Mouse (Mus musculus) midbrain, embryonic 12.5 days (tissue): ENCODE data around the gene Tbc1d17. TPM values are rescaled to one million over a fixed set of nuclear protein-coding genes. Genes with fewer than 3 reads are reported as not detected.

Experiments
- ATAC-seq: fragments of 200-750 bp; cut with Nextera tagmentation; 2 replicates; pipeline ENCODE4 v1.8.0; 2017; ENCODE audit warnings: low read depth, moderate TSS enrichment, moderate library complexity; ENCODE audit not compliant: low FRiP score
- H3K27ac ChIP-seq: fragments of 300-500 bp; sonication (generic); replicated peaks from 2 replicates; pipeline ENCODE4 v1.5.1; 2016; ENCODE audit warnings: mild to moderate bottlenecking
- H3K27me3 ChIP-seq: fragments of 300-500 bp; sonication (generic); 2 replicates; pipeline ENCODE4 v1.6.1; 2016; ENCODE audit warnings: mild to moderate bottlenecking
- H3K36me3 ChIP-seq: fragments of 300-500 bp; sonication (generic); 2 replicates; pipeline ENCODE4 v1.6.1; 2016
- H3K4me1 ChIP-seq: fragments of 300-500 bp; sonication (generic); 2 replicates; pipeline ENCODE4 v1.6.1; 2016
- H3K4me2 ChIP-seq: fragments of 300-500 bp; sonication (generic); replicated peaks from 2 replicates; pipeline ENCODE4 v1.6.1; 2016; ENCODE audit warnings: mild to moderate bottlenecking, moderate library complexity
- H3K4me3 ChIP-seq: fragments of 300-500 bp; sonication (generic); 2 replicates; pipeline ENCODE4 v1.5.1; 2016; ENCODE audit warnings: mild to moderate bottlenecking
- H3K9ac ChIP-seq: fragments of 300-500 bp; sonication (generic); replicated peaks from 2 replicates; pipeline ENCODE4 v1.6.1; 2016; ENCODE audit warnings: mild to moderate bottlenecking, moderate library complexity
- H3K9me3 ChIP-seq: fragments of 300-500 bp; sonication (generic); 2 replicates; pipeline ENCODE4 v1.6.1; 2016; ENCODE audit warnings: mild to moderate bottlenecking
- WGBS: fragments of 180-500 bp; shearing (Covaris S2); methylation state at CpG from one replicate; pipeline ENCODE4 v1.1.7; 2016; 5-methylcytosine and 5-hydroxymethylcytosine counted together
- polyA plus RNA-seq: library from polyadenylated mRNA; unstranded; fragments of >200 nt; fragmentation: Nextera tagmentation; extraction: Ambion mirVana; gene quantifications from 2 replicates; pipeline ENCODE4 v1.2.1, GENCODE M21; 2016

Gene Tbc1d17
- polyA plus RNA-seq, 1 experiment from 2014 or later, result 101 TPM

GRCm38 (mm10) chr7:44857042-44857552 is 8.2 kb upstream of the Tbc1d17 start, which contains the start of gene Pnkp:
TSS of gene Pnkp (plus strand) at chr7:44857139.
- H3K9me3 ChIP-seq, result no peaks in the 10 kb centered on the region
- peak; percentile 21; the same call in 1 of the 2 replicates for ATAC-seq
- H3K27me3 ChIP-seq, result no peaks in the 10 kb centered on the region
- peaks cover 28% of the 10 kb centered on the region for H3K36me3 ChIP-seq
- H3K27ac ChIP-seq, result peak within 1 kb of the TSS; percentile 92
- H3K4me1 ChIP-seq, result peaks cover 50% of the 10 kb centered on the region
- peak within 1 kb of the TSS; percentile 71 for H3K4me3 ChIP-seq
- under 1% methylated on average over 32 of the region's 32 CpGs for WGBS
- peak within 1 kb of the TSS; percentile 68 for H3K4me2 ChIP-seq
- H3K9ac ChIP-seq, result peak within 1 kb of the TSS; percentile 89

GRCm38 (mm10) chr7:44856265-44856916 is 7.5 kb upstream of the Tbc1d17 start:
- Histone ChIP-seq H3K36me3 (peaks cover 21% of the 10 kb centered on the region), H3K9me3 (no peaks in the 10 kb centered on the region), H3K4me1 (peaks cover 57% of the 10 kb centered on the region), H3K27me3 (no peaks in the 10 kb centered on the region), H3K27ac (peak overlapping the region; percentile 92), H3K4me3 (peak overlapping the region; percentile 71), H3K4me2 (peak overlapping the region; percentile 68), H3K9ac (peak overlapping the region; percentile 89; the same call in 1 of the 2 replicates)
- 69% methylated on average over 9 of the region's 9 CpGs for WGBS
- no peak for ATAC-seq

GRCm38 (mm10) chr7:44855036-44855435 is 6.2 kb upstream of the Tbc1d17 start:
- ATAC-seq, result no peak
- peak overlapping the region; percentile 46 for H3K4me3 ChIP-seq
- peak overlapping the region; percentile 90 for H3K27ac ChIP-seq
- peaks cover 60% of the 10 kb centered on the region for H3K4me1 ChIP-seq
- H3K36me3 ChIP-seq, result peaks cover 18% of the 10 kb centered on the region
- no peaks in the 10 kb centered on the region for H3K27me3 ChIP-seq
- H3K9me3 ChIP-seq, result no peaks in the 10 kb centered on the region
- peak overlapping the region; percentile 69 for H3K9ac ChIP-seq
- WGBS, result 42% methylated on average over 10 of the region's 10 CpGs
- H3K4me2 ChIP-seq, result peak overlapping the region; percentile 77

DNA sequence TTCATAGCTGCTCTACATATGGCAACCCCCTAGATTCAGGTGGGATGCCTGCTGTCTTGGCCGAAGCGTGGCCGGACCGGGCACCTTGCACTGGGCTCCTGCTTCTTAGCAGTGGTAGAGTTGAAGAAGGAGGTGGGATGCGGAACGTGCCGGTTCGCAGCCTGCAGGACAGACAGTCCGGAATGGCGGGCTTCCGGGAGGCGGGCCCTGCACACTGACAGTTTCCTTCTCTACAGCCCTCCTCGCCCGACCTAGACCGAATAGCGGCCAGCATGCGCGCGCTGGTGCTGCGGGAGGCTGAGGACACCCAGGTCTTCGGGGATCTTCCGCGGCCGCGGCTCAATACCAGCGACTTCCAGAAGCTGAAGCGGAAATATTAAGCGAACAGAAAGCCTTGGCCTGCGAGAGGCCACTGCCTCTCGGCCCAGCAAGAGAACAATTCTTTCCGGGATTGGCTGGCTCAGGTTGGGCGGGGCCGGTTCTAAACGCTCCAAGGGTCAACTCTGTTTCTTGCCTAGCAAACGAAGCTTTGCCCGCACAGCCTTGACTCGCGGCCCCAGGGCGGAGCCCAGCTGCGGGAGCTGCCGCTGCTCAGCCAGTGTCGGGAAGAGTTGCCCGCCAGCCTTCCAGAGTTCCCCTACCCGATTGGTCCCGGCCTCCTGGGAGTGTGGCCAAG is 5.6 kb upstream of the Tbc1d17 start:
- Histone ChIP-seq H3K36me3 (peaks cover 14% of the 10 kb centered on the region), H3K27ac (peak overlapping the region; percentile 90), H3K9ac (peak overlapping the region; percentile 69), H3K4me1 (peaks cover 60% of the 10 kb centered on the region), H3K9me3 (no peaks in the 10 kb centered on the region), H3K4me2 (peak overlapping the region; percentile 77), H3K27me3 (no peaks in the 10 kb centered on the region), H3K4me3 (peak overlapping the region; percentile 46)
- ATAC-seq, result no peak
- under 1% methylated on average over 45 of the region's 45 CpGs for WGBS

DNA sequence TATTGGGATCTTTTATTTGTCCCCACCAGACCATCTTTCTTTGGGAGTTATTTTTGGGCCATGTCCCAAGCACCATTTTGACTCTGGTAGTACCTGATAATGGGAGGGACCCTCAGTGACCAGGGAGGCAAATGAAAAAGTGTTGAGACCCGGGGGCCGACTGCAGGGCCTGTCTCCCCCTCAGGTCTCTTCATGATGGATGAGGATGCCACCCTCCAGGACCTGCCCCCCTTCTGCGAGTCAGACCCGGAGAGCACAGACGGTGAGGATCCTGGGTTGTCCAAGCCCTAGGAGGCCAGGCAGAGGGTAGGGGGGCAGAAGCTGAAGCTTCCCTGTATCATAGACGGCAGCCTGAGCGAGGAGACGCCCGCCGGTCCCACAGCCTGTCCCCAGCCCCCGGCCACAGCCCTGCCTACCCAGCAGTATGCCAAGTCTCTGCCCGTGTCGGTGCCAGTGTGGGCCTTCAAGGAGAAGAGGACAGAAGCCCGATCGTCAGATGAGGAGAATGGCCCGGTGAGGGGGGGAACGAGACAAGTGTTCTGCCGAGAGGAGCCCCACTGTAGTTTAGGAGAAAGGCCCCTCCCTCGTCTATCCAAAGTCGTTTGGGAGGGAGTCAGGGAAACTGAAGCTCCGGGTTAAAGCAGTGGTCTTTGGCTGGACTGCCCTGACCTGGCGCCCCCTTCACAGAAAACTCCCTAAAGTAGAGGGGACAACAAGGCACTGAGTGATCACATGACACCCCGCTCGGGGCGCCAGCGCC is 4.9 kb upstream of the Tbc1d17 start:
- H3K9me3 ChIP-seq, result no peaks in the 10 kb centered on the region
- no peaks in the 10 kb centered on the region for H3K27me3 ChIP-seq
- H3K4me3 ChIP-seq, result peak overlapping the region; percentile 46
- H3K36me3 ChIP-seq, result peaks cover 13% of the 10 kb centered on the region
- no peak for ATAC-seq
- peak overlapping the region; percentile 69 for H3K9ac ChIP-seq
- H3K4me2 ChIP-seq, result peak overlapping the region; percentile 77
- peak overlapping the region; percentile 90 for H3K27ac ChIP-seq
- 34% methylated on average over 26 of the region's 26 CpGs for WGBS
- H3K4me1 ChIP-seq, result peaks cover 60% of the 10 kb centered on the region

DNA sequence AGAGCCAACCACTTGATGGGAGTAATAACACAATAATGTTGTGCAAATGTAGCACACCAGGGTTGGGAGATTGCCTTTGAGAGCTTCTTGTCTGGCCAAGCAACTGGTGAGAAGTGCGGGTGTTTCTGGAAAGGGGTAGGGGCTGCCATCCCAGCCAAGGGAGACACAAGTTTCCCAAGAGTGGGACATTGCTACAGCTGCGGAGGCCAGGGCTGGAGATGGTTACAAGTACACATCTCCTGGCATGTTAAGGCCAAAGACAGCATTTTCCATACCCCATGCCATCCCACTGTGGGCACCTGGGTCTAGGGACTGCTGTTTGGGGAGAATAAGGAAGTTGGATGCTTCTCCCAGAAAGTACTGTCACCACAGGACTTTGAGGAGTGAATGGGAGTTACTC is 4.2 kb upstream of the Tbc1d17 start:
- Histone ChIP-seq H3K4me1 (peaks cover 56% of the 10 kb centered on the region), H3K27ac (no peak overlapping the region), H3K36me3 (peaks cover 13% of the 10 kb centered on the region), H3K4me2 (no peak overlapping the region; the same call in 1 of the 2 replicates), H3K4me3 (no peak overlapping the region), H3K9me3 (no peaks in the 10 kb centered on the region), H3K9ac (peak overlapping the region; percentile 20; the same call in 1 of the 2 replicates), H3K27me3 (no peaks in the 10 kb centered on the region)
- WGBS, result 91% methylated on average over 2 of the region's 2 CpGs
- ATAC-seq, result no peak

DNA sequence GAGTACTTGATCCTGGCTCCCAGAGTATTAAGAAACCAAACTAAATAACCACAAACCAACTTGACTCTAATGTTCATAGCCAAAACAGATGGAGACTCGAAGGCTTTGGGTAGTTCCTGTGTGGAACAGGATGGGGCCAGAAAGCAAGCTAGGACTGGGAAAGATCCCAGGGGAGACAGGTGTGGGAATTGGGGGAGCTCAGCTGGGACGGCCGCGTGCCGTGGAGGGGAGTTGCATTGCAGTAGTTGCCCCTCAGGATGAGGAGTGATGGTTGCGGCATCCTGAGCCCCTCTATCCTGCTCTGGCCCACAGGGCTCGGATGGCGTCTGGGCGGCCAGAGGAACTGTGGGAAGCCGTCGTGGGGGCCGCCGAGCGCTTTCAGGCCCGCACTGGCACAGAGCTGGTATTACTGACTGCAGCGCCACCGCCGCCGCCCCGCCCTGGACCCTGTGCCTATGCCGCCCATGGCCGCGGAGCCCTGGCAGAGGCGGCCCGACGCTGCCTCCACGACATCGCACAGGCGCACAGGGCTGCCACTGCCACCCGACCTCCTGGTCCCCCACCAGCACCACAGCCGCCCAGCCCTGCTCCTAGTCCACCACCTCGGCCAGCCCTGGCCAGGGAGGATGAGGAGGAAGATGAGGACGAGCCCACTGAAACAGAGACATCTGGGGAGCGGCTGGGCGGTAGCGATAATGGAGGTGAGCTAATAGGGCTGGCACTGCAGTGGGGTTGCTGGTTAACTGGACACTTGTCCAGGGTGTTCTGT is 3.6 kb upstream of the Tbc1d17 start:
- Histone ChIP-seq H3K9me3 (no peaks in the 10 kb centered on the region), H3K4me3 (0 out of 2 replicates have a peak overlapping the region, but pooled peaks have one; percentile 12), H3K4me2 (no peak overlapping the region), H3K4me1 (peaks cover 57% of the 10 kb centered on the region), H3K27ac (no peak overlapping the region), H3K27me3 (no peaks in the 10 kb centered on the region), H3K36me3 (peaks cover 13% of the 10 kb centered on the region), H3K9ac (no peak overlapping the region; the same call in 1 of the 2 replicates)
- no peak for ATAC-seq
- 89% methylated on average over 35 of the region's 36 CpGs for WGBS

DNA sequence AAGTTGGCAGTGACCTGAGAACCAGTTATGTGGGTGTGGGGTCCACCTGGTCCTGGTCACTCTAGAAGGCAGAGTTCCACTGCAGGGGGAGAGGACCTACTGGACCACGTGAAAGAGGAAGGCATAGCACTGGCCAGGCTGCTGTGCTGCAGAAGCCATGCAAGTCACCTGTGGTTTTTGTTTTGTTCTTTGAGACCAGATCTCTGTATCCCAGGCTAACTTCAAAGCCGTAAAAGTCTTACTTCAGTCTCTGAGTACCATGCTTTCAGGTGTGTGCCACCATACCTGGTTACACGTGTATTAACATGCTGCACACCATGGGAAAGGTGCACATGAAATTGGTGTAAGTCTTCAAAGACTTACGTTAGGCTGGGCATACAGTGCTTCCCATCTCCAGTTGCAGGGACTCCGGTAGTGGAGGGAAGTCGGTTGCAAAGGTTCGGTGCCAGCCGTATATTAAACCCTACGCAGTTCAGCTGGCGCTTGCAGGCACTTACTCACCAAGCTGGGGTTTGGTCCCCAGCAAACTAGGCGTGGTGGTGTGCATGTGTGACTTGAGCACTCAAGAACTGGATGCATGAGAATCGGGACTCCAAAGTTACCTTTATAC is 2.9 kb upstream of the Tbc1d17 start:
- Histone ChIP-seq H3K9me3 (no peaks in the 10 kb centered on the region), H3K27ac (no peak overlapping the region), H3K4me2 (0 out of 2 replicates have a peak overlapping the region, but pooled peaks have one; percentile 89), H3K4me1 (peaks cover 59% of the 10 kb centered on the region), H3K36me3 (peaks cover 14% of the 10 kb centered on the region), H3K4me3 (no peak overlapping the region), H3K9ac (no peak overlapping the region), H3K27me3 (no peaks in the 10 kb centered on the region)
- WGBS, result 94% methylated on average over 12 of the region's 12 CpGs
- no peak for ATAC-seq

DNA sequence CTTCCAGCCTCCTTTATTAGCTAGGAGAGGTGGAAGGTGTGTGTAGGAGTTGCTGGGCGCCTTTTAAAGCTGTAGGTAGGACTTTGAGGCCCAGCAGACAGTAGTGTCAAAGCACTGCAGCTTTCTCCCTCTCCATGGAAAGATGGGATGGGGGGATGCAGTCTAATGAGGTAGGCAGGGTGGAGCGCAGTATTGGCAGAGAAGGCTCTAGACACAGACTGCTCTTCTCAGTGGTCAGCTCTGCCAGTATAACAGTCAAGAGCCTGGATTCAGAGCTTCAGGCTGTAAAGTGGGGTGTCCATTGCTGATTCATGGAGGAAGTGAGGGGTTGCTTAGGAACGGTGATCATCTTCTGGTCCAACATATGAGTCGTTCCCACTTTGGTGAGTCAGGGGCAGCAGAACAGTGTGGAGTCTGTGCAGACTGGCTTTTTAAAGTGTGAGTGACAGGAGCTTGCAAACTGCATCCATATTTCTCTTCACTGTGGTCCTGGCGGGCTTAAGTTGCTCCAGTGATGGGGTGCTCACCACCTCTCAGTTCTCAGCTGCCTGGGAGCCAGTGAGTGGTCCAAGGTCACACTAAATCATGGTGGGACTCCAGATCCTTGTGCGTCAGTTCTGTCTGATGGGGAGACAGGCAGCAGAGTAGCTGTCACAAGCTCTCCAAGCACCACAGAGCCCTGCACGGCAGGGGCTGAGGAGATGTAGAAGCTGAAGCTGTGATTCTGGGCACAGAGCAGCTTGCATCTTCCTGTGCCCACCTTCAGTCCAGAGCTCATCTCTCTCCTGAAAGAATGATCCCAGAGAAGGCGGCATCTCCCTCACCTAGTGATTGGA is 2.1 kb upstream of the Tbc1d17 start:
- peaks cover 22% of the 10 kb centered on the region for H3K36me3 ChIP-seq
- peak overlapping the region; percentile 89 for H3K4me2 ChIP-seq
- 81% methylated on average over 8 of the region's 8 CpGs for WGBS
- peaks cover 54% of the 10 kb centered on the region for H3K4me1 ChIP-seq
- H3K9me3 ChIP-seq, result no peaks in the 10 kb centered on the region
- ATAC-seq, result no peak
- H3K4me3 ChIP-seq, result peak overlapping the region; percentile 78
- peak overlapping the region; percentile 93; the same call in 1 of the 2 replicates for H3K27ac ChIP-seq
- peak overlapping the region; percentile 67 for H3K9ac ChIP-seq
- H3K27me3 ChIP-seq, result no peaks in the 10 kb centered on the region

- WGBS, result 0% methylated on average over 33 of the region's 33 CpGs
- Histone ChIP-seq H3K4me1 (peaks cover 51% of the 10 kb centered on the region), H3K27ac (peak overlapping the region; percentile 93), H3K9ac (peak overlapping the region; percentile 67), H3K36me3 (peaks cover 30% of the 10 kb centered on the region), H3K27me3 (no peaks in the 10 kb centered on the region), H3K4me2 (peak overlapping the region; percentile 89), H3K9me3 (no peaks in the 10 kb centered on the region), H3K4me3 (peak overlapping the region; percentile 78)
- peak; percentile 63 for ATAC-seq
Measured at GRCm38 (mm10) chr7:44850146-44850545, 1.3 kb upstream of the Tbc1d17 start.
